Mouse (Mus musculus) C2C12 (cell line): ENCODE measurements around the gene Tnfaip8l1.

Experiments used
- CTCF ChIP-seq: IDR thresholded peaks from one replicate; pipeline ENCODE4 v1.5.1; 2011; ENCODE audit not compliant: control insufficient read depth, insufficient read depth, insufficient read length
- MAX ChIP-seq: IDR thresholded peaks from one replicate; pipeline ENCODE4 v1.6.1; 2011; ENCODE audit warnings: mild to moderate bottlenecking, control low read depth

GRCm38 (mm10) chr17:56173401-56174046 is 11.2 kb downstream of the Tnfaip8l1 start:
- TF ChIP-seq MAX (no peak), CTCF (no peak)
